ENCODE assay signal across 13 mouse cellular contexts in the genomic region with DNA sequence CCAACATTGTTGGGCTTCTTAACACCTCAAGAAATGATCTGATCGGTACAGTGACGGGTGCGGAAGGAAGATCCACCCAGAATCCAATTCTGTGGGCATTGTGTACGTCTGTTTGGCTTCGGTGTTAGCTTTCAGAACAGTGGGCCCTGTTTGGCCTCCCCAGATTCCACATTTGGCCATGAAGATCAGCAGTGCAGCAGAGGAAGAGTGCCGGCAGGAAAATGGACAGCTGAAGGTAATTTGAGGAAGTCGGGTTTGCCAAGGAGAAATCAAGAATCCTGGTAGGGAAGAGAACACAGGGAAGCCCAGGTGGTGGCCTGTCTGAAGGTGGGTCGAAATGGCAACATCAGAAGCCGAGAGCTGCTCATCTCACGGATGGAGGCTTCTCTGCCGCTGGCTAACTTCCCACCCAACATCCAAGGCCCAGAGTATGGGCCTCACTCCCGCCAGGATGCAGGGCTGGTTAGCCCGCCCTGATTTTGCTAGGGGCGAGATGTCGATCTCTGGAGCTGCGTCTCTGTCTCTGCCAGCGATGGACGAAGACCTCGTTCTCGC. TPM values are rescaled to one million over a fixed set of nuclear protein-coding genes. Genes with fewer than 3 reads are reported as not detected.
DNase-seq lines count a peak whose midpoint lies in the region; ATAC-seq and TF ChIP-seq lines count a peak whose summit lies in the region.
"Had no signal": no experiment of that assay in that cellular context is flagged by ENCODE, and none has a peak within 500 bp of the region (broad histone marks: within the 10 kb centered on the region; RNA-seq: fewer than 3 reads in every experiment).

No protein-coding gene starts in this region.

- no peak for TF ChIP-seq CTCF in E14TG2a.4 (conservative IDR thresholded peaks at IDR 0.05; ENCODE audit: low read length)
- TF ChIP-seq CTCF in brain, embryonic 14.5 days (IDR thresholded peaks at IDR 0.05; ENCODE audit: borderline replicate concordance, extremely low read depth, insufficient read depth, insufficient read length), result no peak
- TF ChIP-seq CTCF in hindbrain, postnatal 0 days (IDR thresholded peaks at IDR 0.05; ENCODE audit: low read depth), result no peak
- TF ChIP-seq CTCF in liver, postnatal 0 days (IDR thresholded peaks at IDR 0.05; ENCODE audit: low read depth), result no peak

- WGBS in heart, embryonic 13.5 days, result 2% methylated on average over 20 of the region's 20 CpGs
- WGBS in hindbrain, postnatal 0 days, result 8% methylated on average over 20 of the region's 20 CpGs
- 5% methylated on average over 20 of the region's 20 CpGs for WGBS in kidney, embryonic 14.5 days
- WGBS in liver, postnatal 0 days (ENCODE audit: insufficient replicate concordance), result 3% methylated on average over 20 of the region's 20 CpGs

- peaks cover 99% of the 10 kb centered on the region for H3K27me3 ChIP-seq in heart, embryonic 13.5 days (replicated peaks)
- peaks cover 91% of the 10 kb centered on the region for H3K27me3 ChIP-seq in E14TG2a.4 (ENCODE audit: insufficient read depth, low read length)
- peaks cover 45% of the 10 kb centered on the region for H3K27me3 ChIP-seq in hindbrain, postnatal 0 days (ENCODE audit: insufficient read depth, low read length)
- H3K27me3 ChIP-seq in kidney, embryonic 14.5 days (ENCODE audit: control insufficient read depth, insufficient read depth, low read length), result peaks cover 96% of the 10 kb centered on the region
- H3K27me3 ChIP-seq in liver, postnatal 0 days (ENCODE audit: insufficient read depth, low read length), result peaks cover 88% of the 10 kb centered on the region

- ATAC-seq in heart, embryonic 13.5 days (ENCODE audit: extremely low read depth, insufficient number of reproducible peaks, low FRiP score, low TSS enrichment), result no peak
- no peak for ATAC-seq in hindbrain, postnatal 0 days
- no peak for ATAC-seq in kidney, embryonic 14.5 days (ENCODE audit: low FRiP score, low TSS enrichment)
- ATAC-seq in liver, postnatal 0 days, result no peak
- ATAC-seq: inflammation-experienced regulatory T-cells, adult 6 months had no signal

- H3K4me1 ChIP-seq in heart, embryonic 13.5 days, result peaks cover 24% of the 10 kb centered on the region
- peaks cover 51% of the 10 kb centered on the region for H3K4me1 ChIP-seq in E14TG2a.4 (replicated peaks; ENCODE audit: low read depth, low read length)
- peaks cover 11% of the 10 kb centered on the region; the same call in 1 of the 2 replicates for H3K4me1 ChIP-seq in hindbrain, postnatal 0 days (ENCODE audit: insufficient read depth, low read length)
- peaks cover 13% of the 10 kb centered on the region for H3K4me1 ChIP-seq in kidney, embryonic 14.5 days (ENCODE audit: control insufficient read depth, insufficient read depth, low read length)
- peaks cover 8% of the 10 kb centered on the region; the same call in 1 of the 2 replicates for H3K4me1 ChIP-seq in liver, postnatal 0 days (ENCODE audit: insufficient read depth)

- TF ChIP-seq EP300 in liver, postnatal 0 days (IDR thresholded peaks at IDR 0.05; ENCODE audit: low read depth), result no peak

- no peak for DNase-seq in heart, postnatal 14 days
- peak; percentile 31 for DNase-seq in brain, embryonic 14.5 days (ENCODE audit: low read depth)
- no peak for DNase-seq in hindbrain, postnatal 0 days (ENCODE audit: low spot score)
- DNase-seq in ovary, postnatal 10 days (ENCODE audit: low spot score), result no peak
- no peak for DNase-seq in liver, postnatal 0 days
- DNase-seq: lung, embryonic 14.5 days had no signal

- no peak overlapping the region for H3K9ac ChIP-seq in heart, embryonic 13.5 days
- H3K9ac ChIP-seq in hindbrain, postnatal 0 days (replicated peaks; ENCODE audit: low read length), result no peak overlapping the region
- no peak overlapping the region for H3K9ac ChIP-seq in kidney, embryonic 14.5 days (ENCODE audit: low read depth, low read length)
- H3K9ac ChIP-seq in liver, postnatal 0 days (replicated peaks), result no peak overlapping the region
- H3K9ac ChIP-seq: lung, embryonic 14.5 days; neural tube, embryonic 13.5 days had no signal

- no peak overlapping the region for H3K27ac ChIP-seq in heart, embryonic 13.5 days (replicated peaks)
- no peak overlapping the region for H3K27ac ChIP-seq in hindbrain, postnatal 0 days
- no peak overlapping the region for H3K27ac ChIP-seq in kidney, embryonic 14.5 days (ENCODE audit: low read depth, low read length)
- H3K27ac ChIP-seq in liver, postnatal 0 days (ENCODE audit: low read depth), result no peak overlapping the region
- H3K27ac ChIP-seq: left cerebral cortex, adult 2 months; neural tube, embryonic 13.5 days had no signal

- intact Hi-C loops in heart, postnatal 14 days (cut with DNase I), result no loop called here

- no peaks in the 10 kb centered on the region for H3K36me3 ChIP-seq in heart, embryonic 13.5 days
- no peaks in the 10 kb centered on the region for H3K36me3 ChIP-seq in E14TG2a.4 (ENCODE audit: insufficient read depth, low read length)
- no peaks in the 10 kb centered on the region for H3K36me3 ChIP-seq in hindbrain, postnatal 0 days (ENCODE audit: insufficient read depth, low read length)
- no peaks in the 10 kb centered on the region for H3K36me3 ChIP-seq in kidney, embryonic 14.5 days (ENCODE audit: control insufficient read depth, insufficient read depth, low read length)
- H3K36me3 ChIP-seq in liver, postnatal 0 days (replicated peaks; ENCODE audit: insufficient read depth, low read length), result no peaks in the 10 kb centered on the region
- H3K36me3 ChIP-seq: neural tube, embryonic 13.5 days had no signal

- peak overlapping the region; percentile 30 for H3K4me3 ChIP-seq in heart, embryonic 13.5 days
- peak overlapping the region; percentile 35; the same call in 1 of the 2 replicates for H3K4me3 ChIP-seq in E14TG2a.4 (replicated peaks; ENCODE audit: low read length)
- peak overlapping the region; percentile 6 for H3K4me3 ChIP-seq in hindbrain, postnatal 0 days (ENCODE audit: low read length)
- H3K4me3 ChIP-seq in kidney, embryonic 14.5 days (ENCODE audit: low read length), result no peak overlapping the region
- no peak overlapping the region for H3K4me3 ChIP-seq in liver, postnatal 0 days (ENCODE audit: low read depth, low read length)
- H3K4me3 ChIP-seq: left cerebral cortex, adult 2 months; neural tube, embryonic 13.5 days had no signal

- TF ChIP-seq POLR2A in brain, embryonic 14.5 days (IDR thresholded peaks at IDR 0.05; ENCODE audit: borderline replicate concordance, extremely low read depth, insufficient read depth, insufficient read length, poor library complexity, severe bottlenecking), result no peak

- peak overlapping the region; percentile 51 for H3K4me2 ChIP-seq in heart, embryonic 13.5 days
- H3K4me2 ChIP-seq in hindbrain, postnatal 0 days (ENCODE audit: low read depth, low read length), result peak overlapping the region; percentile 38
- no peak overlapping the region for H3K4me2 ChIP-seq in kidney, embryonic 14.5 days (replicated peaks; ENCODE audit: low read depth, low read length)
- H3K4me2 ChIP-seq in liver, postnatal 0 days (ENCODE audit: low read depth, low read length), result no peak overlapping the region
- H3K4me2 ChIP-seq: lung, embryonic 14.5 days; neural tube, embryonic 13.5 days had no signal

- H3K9me3 ChIP-seq in heart, embryonic 13.5 days, result no peaks in the 10 kb centered on the region
- H3K9me3 ChIP-seq in E14TG2a.4 (ENCODE audit: low read length), result peaks cover 3% of the 10 kb centered on the region; the same call in 1 of the 2 replicates
- no peaks in the 10 kb centered on the region for H3K9me3 ChIP-seq in hindbrain, postnatal 0 days (ENCODE audit: low read length)
- H3K9me3 ChIP-seq in kidney, embryonic 14.5 days (ENCODE audit: control insufficient read depth, low read length), result no peaks in the 10 kb centered on the region
- H3K9me3 ChIP-seq in liver, postnatal 0 days (ENCODE audit: low read length), result no peaks in the 10 kb centered on the region
- H3K9me3 ChIP-seq: neural tube, embryonic 13.5 days had no signal

RNA-seq across cellular contexts. Expression of a gene that starts 4.0 kb away (rescaled TPM):
- not detected in 2 replicates for polyA plus RNA-seq in heart, embryonic 13.5 days (2015; fragmentation: Nextera tagmentation; extraction: Ambion mirVana)
- not detected for total RNA-seq in heart, postnatal 14 days (2021)
- polyA plus RNA-seq in brain, embryonic 14.5 days (2012; rRNA removed), result 16.2 and 30.9 TPM in 2 replicates
- 33.8 and 35.1 TPM in 2 replicates for total RNA-seq in hindbrain, postnatal 0 days (2014; rRNA removed)
- 0.98 and 1.1 TPM in 2 replicates for polyA plus RNA-seq in hindbrain, postnatal 0 days (2015; fragmentation: Nextera tagmentation; extraction: Ambion mirVana)
- polyA plus RNA-seq in kidney, embryonic 14.5 days (2014; fragmentation: Nextera tagmentation; extraction: Ambion mirVana), result 0.10 and 0.27 TPM in 2 replicates
- not detected in 2 replicates for polyA plus RNA-seq in liver, postnatal 0 days (2015; fragmentation: Nextera tagmentation; extraction: Ambion mirVana)
- polyA plus RNA-seq: inflammation-experienced regulatory T-cells, adult 6 months; lung, embryonic 14.5 days; neural tube, embryonic 13.5 days; spleen, adult 2 months had no signal

Comparison
In these comparisons a context has a peak if more than half of its experiments do, and no peak if none do; other contexts are left out.
1. H3K4me2 ChIP-seq: peak in heart, embryonic 13.5 days (single experiment) and hindbrain, postnatal 0 days (single experiment); none in kidney, embryonic 14.5 days (single experiment) and liver, postnatal 0 days (single experiment).
2. H3K4me3 ChIP-seq: peak in heart, embryonic 13.5 days (single experiment), E14TG2a.4 (single experiment) and hindbrain, postnatal 0 days (single experiment); none in kidney, embryonic 14.5 days (single experiment) and liver, postnatal 0 days (single experiment).